Mouse (Mus musculus): ENCODE data around the gene Rwdd4a.

Gene Rwdd4a

GRCm38 (mm10) chr8:47533344-47534125 lies at the start of gene Rwdd4a, which contains the start of gene Trappc11:
Rwdd4a (plus strand) TSS chr8:47533664.
Trappc11 (minus strand) TSS chr8:47533470.
- DNase-seq: peak; percentile 94 to 98

GRCm38 (mm10) chr8:47487231-47487630 lies 46.2 kb upstream of the Rwdd4a start:
- DNase-seq: no peak

DNA sequence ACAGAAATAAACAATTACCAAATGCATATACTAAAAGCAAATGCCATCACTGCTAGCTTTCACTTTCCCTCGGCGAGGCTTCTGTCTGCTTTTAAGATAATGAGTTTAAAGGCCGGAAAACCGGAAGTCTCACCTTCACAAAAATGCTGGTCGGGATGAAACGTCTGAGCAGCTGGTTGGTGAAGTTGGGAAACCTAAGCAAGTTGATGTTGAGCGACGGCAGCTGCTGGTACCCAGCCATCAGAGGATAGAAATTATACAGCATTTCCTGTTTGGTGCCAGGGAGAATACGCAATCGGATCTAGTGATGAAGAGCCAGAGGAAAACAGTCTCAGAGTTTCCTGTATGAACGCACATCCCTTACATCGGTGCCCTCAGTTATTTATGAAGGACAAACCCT lies 40.4 kb upstream of the Rwdd4a start:
- DNase-seq: no peak

- DNase-seq: no peak
These were observed 38.8 kb upstream of the Rwdd4a start for GRCm38 (mm10) chr8:47494602-47495153.

GRCm38 (mm10) chr8:47495428-47495827 lies 38.0 kb upstream of the Rwdd4a start:
- no peak for DNase-seq

DNA sequence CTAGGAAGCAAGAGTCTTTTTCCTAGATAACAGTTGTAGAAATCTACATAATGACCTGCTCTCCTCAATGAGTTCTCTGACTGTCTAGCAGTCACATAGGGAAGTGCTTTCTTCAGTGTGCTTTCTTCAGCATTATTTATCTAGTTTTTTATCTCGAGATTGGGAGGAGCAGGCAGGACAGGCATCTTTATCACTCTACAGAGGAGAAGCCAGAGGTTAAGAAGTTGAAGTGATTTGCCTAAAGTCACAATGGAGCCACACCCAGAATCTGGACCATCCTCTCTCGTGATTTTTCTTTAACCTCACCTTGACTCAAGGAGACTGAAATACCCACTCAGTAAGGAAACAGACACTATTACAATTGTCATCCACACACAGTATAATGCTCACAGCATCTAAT lies 31.5 kb upstream of the Rwdd4a start:
- no peak for DNase-seq

DNA sequence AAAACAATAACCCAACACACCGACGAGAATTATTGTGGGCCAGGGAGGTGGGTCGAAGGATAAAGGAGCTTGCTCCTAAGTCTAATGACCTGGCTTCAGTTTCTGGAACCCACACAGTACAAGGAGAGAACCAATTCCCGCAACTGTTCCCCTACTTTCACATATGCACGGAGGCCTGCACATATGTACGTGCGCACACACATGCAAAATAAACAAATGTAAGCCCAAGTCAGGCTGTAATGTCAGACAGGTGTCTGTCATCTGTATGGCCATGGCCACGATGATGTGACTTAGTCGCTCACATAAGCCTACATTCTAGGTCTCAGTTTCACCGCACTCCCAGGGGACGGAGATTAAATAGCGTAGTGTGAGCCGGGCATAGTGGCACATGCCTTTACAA lies 30.9 kb upstream of the Rwdd4a start:
- DNase-seq: no peak

GRCm38 (mm10) chr8:47505431-47505830 lies 28.0 kb upstream of the Rwdd4a start:
- DNase-seq: no peak

DNA sequence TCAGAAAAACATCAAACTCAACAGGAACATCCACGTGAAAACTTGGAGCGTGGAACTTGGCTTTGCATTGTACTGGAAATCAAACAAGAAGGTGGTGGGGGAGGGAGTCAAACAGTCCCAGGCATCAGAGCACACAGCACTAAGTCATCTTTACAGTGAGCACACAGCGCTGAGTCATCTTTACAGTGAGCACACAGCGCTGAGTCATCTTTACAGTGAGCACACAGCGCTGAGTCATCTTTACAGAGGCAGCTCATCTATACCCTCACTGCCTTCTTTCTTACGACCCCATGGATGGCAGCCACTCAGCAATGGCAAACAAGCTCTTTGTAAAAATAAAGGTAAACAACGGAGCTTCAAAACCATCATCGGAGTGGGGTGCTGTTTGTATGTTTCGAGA lies 22.5 kb upstream of the Rwdd4a start:
- no peak for DNase-seq

DNA sequence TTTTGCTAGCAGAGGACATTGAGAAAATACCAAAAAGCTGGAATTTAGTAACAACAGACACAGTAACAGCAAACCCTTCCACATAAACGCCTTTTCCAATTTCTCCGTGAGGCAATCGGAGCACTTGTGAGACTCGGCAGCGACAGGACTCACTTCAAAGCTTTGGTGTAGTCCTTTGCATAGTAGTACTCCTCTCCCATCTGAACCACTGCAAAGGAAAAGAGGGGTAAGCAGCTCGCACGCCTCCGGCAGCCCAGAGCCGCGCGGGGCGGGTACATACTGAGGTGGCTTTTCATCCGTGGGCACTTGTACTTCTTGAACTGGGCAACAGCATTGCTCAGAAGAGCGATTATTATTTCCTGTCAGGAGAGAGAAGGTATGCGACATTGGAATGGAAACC lies 19.9 kb upstream of the Rwdd4a start:
- DNase-seq: no peak

GRCm38 (mm10) chr8:47528094-47528493 lies 5.4 kb upstream of the Rwdd4a start:
- no peak for DNase-seq

DNA sequence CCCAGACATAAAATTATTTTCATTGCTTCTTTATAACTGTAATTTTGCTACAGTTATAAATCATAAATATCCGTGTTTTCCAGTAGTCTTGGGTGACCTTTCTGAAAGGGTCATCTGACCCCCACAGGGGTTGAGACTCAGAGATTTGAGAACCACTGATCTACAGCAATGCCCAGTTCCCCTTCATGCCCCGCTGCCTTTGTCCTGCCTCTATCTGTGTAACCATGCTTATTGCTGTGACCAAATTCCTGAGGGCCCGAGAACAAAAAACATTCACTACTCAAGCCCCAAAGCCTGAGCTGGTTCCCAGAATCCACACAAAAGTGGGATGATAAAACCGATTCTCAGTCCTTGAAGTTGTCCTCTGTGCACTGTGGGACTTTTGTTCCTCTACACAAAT lies 4.9 kb downstream of the Rwdd4a start:
- no peak for DNase-seq

DNA sequence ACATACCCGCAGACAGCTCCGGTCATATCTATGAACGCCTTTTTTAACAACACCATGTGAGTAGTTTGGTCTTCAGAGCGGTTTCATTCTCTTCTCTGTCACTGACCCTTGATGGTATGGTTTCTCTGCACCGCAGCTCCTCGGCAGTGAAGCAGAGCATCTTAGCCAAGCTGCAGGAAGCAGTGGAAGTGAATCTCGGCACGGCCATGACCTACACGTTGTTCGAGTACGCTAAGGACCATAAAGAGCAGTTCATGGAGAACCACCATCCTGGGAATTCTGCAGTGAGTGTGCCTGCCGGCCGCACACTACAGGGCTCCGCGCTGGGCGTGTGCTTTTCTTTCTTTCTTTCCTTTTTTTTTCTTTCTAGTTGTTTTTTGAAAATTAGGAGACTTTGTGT lies 9.3 kb downstream of the Rwdd4a start:
- no peak for DNase-seq

GRCm38 (mm10) chr8:47544094-47544493 lies 10.6 kb downstream of the Rwdd4a start:
- no peak for DNase-seq

DNA sequence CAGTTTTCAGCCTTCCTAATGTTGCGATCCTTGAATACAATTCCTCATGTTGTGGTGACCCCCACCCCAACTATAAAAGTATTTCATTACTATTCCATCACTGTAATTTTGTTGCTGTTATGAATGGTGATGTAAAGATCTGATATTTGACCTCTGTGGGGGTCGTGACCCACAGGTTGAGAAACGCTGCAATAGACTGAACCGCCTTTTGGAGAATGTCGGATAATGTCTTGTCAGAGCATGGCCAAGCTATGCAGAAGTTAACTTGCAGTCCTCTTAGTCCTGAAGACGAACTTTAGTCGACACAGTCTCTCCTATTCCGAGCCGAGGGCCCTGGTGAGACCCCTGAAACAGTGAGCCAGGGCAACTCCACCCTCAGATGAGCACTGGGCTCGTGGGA lies 13.6 kb downstream of the Rwdd4a start:
- no peak for DNase-seq

- no peak for DNase-seq
These were observed 20.1 kb downstream of the Rwdd4a start for GRCm38 (mm10) chr8:47553613-47554012.

DNA sequence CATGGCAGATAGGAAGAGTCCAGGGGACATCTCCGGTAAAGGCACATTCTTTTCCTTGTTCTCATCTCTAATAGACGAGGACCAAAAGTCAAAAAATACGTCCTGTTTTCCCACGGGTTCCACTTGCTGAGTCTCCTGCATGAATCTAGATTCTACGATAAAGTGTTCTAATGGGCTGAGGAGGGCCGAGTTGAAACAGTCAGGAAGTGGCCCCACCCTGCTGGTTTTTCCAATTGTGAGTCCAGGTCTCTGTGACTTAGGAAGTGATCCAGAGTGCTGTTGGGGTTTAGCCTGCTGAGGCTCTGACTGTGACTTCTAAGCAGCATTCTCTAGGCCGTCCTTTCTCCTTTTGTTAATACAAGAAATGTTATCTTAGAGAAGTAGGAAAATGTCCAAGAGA lies 23.0 kb downstream of the Rwdd4a start:
- no peak for DNase-seq

- no peak for DNase-seq
These were observed 24.8 kb downstream of the Rwdd4a start for GRCm38 (mm10) chr8:47558274-47558673.

GRCm38 (mm10) chr8:47560801-47561200 lies 27.3 kb downstream of the Rwdd4a start:
- no peak for DNase-seq

GRCm38 (mm10) chr8:47566551-47566950 lies 33.1 kb downstream of the Rwdd4a start:
- DNase-seq: no peak

DNA sequence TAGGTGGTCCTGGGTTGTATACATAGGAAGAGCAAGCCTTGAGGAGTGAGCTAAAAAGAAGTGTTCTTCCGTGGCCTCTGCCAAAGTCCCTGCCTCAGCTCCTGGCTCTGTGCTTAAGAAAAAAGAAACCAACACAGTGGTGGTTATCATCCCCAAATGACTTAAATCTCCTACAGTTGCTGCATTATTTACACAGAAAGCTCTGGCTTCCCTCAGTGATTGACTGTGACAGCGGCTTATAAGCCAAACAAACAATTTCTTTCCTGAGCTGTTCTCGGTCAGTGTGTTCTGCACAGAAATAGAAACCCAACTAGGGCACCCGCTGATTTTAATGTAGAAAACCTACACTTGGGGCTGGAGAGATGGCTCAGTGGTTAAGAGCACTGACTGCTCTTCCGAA lies 34.6 kb downstream of the Rwdd4a start:
- DNase-seq: no peak

- DNase-seq: no peak
These were observed 36.7 kb downstream of the Rwdd4a start for GRCm38 (mm10) chr8:47570161-47570560.

GRCm38 (mm10) chr8:47573482-47573881 lies 40.0 kb downstream of the Rwdd4a start:
- no peak for DNase-seq

GRCm38 (mm10) chr8:47581454-47581853 lies 48.0 kb downstream of the Rwdd4a start:
- no peak for DNase-seq

GRCm38 (mm10) chr8:47588616-47589015 lies 55.2 kb downstream of the Rwdd4a start:
- DNase-seq: no peak

Measured in cerebellum, adult 18-20 months (tissue).